Mouse (Mus musculus) small intestine, adult 2 months (tissue): ENCODE measurements around the gene Klrb1c.
"Not testable (repeated sequence)": the region's sequence is repeated elsewhere in the genome, so short reads cannot be mapped to it uniquely, and the experiment has no call there.

Experiments used
- CTCF ChIP-seq: fragments of 200-500 bp; IDR thresholded peaks from 2 replicates; pipeline ENCODE4 v1.5.1; 2012; ENCODE audit warnings: low read depth, mild to moderate bottlenecking, control low read depth, inconsistent platforms, low read length, moderate library complexity, mixed read lengths; ENCODE audit not compliant: insufficient replicate concordance, insufficient read length; ENCODE audit errors: extremely low read depth
- POLR2A ChIP-seq: fragments of 200-500 bp; IDR thresholded peaks from 2 replicates; pipeline ENCODE4 v1.6.1; 2012; ENCODE audit warnings: low read depth, mild to moderate bottlenecking, control low read depth, inconsistent platforms, low read length, moderate library complexity

DNA sequence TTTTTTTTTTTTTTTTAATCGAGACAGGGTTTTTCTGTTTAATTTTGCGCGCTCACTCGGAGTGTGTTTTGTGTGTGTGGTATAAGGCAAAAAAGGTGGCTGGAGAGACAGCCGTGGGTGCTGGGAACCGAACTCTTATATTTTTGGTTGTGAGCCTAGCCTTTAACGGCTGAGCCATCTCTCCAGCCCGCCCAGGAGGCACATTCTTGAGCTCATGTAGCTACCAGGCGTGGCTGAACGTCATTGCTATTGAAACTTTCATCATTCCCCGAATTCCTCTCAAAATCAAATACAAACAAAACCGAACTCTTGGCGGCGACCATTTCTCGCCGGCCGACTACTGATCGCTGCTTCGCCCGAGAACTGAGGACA lies 9.7 kb upstream of the Klrb1c start:
- TF ChIP-seq CTCF, POLR2A: not testable (repeated sequence)
